Mouse (Mus musculus): ENCODE measurements around the gene Eps8.
"Not testable (repeated sequence)": the region's sequence is repeated elsewhere in the genome, so short reads cannot be mapped to it uniquely, and the experiment has no call there.

The Eps8 gene

GRCm38 (mm10) chr6:137469541-137469940 is 185.1 kb downstream of the Eps8 start:
- DNase-seq = no peak

GRCm38 (mm10) chr6:137467696-137468095 is 187.0 kb downstream of the Eps8 start:
- DNase-seq = no peak

GRCm38 (mm10) chr6:137466256-137466655 is 188.4 kb downstream of the Eps8 start:
- no peak for DNase-seq

- no peak for DNase-seq
These were observed 189.4 kb downstream of the Eps8 start for GRCm38 (mm10) chr6:137465253-137465652.

- DNase-seq = no peak
These were observed 190.9 kb downstream of the Eps8 start for GRCm38 (mm10) chr6:137463771-137464170.

- no peak for DNase-seq
These were observed 196.5 kb downstream of the Eps8 start for GRCm38 (mm10) chr6:137458136-137458535.

- DNase-seq = no peak
These were observed 197.5 kb downstream of the Eps8 start for GRCm38 (mm10) chr6:137457210-137457609.

- DNase-seq = no peak
These were observed 198.6 kb downstream of the Eps8 start for GRCm38 (mm10) chr6:137456064-137456463.

GRCm38 (mm10) chr6:137455537-137456041 is 199.1 kb downstream of the Eps8 start:
- DNase-seq = peak; percentile 24

GRCm38 (mm10) chr6:137446116-137446515 is 208.6 kb downstream of the Eps8 start:
- not testable (repeated sequence) for DNase-seq

GRCm38 (mm10) chr6:137443089-137443488 is 211.6 kb downstream of the Eps8 start:
- no peak for DNase-seq

- peak; percentile 10 for DNase-seq
These were observed 213.9 kb downstream of the Eps8 start for GRCm38 (mm10) chr6:137440559-137441486.

- no peak for DNase-seq
These were observed 216.6 kb downstream of the Eps8 start for GRCm38 (mm10) chr6:137437902-137438580.

GRCm38 (mm10) chr6:137437486-137437885 is 217.2 kb downstream of the Eps8 start:
- no peak for DNase-seq

- no peak for DNase-seq
These were observed 221.0 kb downstream of the Eps8 start for GRCm38 (mm10) chr6:137433521-137434137.
